Mouse (Mus musculus) lung, postnatal 0 days (tissue): ENCODE results near the gene Cmss1. TPM values are rescaled to one million over a fixed set of nuclear protein-coding genes. Genes with fewer than 3 reads are reported as not detected.

ENCODE experiments used
- ATAC-seq: fragments of 200-750 bp; cut with Nextera tagmentation; 2 replicates; pipeline ENCODE4 v1.8.0; 2017; ENCODE audit warnings: moderate library complexity
- DNase-seq: peaks from one replicate; pipeline ENCODE4 v3.0.0-alpha.2; 2016; ENCODE audit warnings: low spot score
- H3K27ac ChIP-seq: fragments of 300-500 bp; sonication (generic); 2 replicates; pipeline ENCODE4 v1.5.1; 2014; ENCODE audit warnings: antibody characterized with exemption, mild to moderate bottlenecking, low read length, mixed read lengths
- H3K27me3 ChIP-seq: fragments of 300-500 bp; sonication (generic); replicated peaks from 2 replicates; pipeline ENCODE4 v1.6.1; 2014; ENCODE audit warnings: low read length, mixed read lengths; ENCODE audit not compliant: insufficient read depth
- H3K36me3 ChIP-seq: fragments of 300-500 bp; sonication (generic); 2 replicates; pipeline ENCODE4 v1.6.1; 2014; ENCODE audit warnings: low read length, mixed read lengths; ENCODE audit not compliant: insufficient read depth
- H3K4me1 ChIP-seq: fragments of 300-500 bp; sonication (generic); 2 replicates; pipeline ENCODE4 v1.6.1; 2014; ENCODE audit warnings: antibody characterized with exemption, low read depth, low read length, mixed read lengths; ENCODE audit not compliant: insufficient read depth
- H3K4me2 ChIP-seq: fragments of 300-500 bp; sonication (generic); replicated peaks from 2 replicates; pipeline ENCODE4 v1.6.1; 2014; ENCODE audit warnings: low read depth, mild to moderate bottlenecking, low read length, moderate library complexity, mixed read lengths
- H3K4me3 ChIP-seq: fragments of 300-500 bp; sonication (generic); 2 replicates; pipeline ENCODE4 v1.5.1; 2014; ENCODE audit warnings: low read depth, low read length
- H3K9ac ChIP-seq: fragments of 300-500 bp; sonication (generic); replicated peaks from 2 replicates; pipeline ENCODE4 v1.6.1; 2014; ENCODE audit warnings: low read depth, mild to moderate bottlenecking
- H3K9me3 ChIP-seq: fragments of 300-500 bp; sonication (generic); 2 replicates; pipeline ENCODE4 v1.6.1; 2016; ENCODE audit warnings: low read length, mixed read lengths
- CTCF ChIP-seq: IDR thresholded peaks from 2 replicates; pipeline ENCODE4 v1.5.1; 2016; ENCODE audit warnings: antibody characterized with exemption, mild to moderate bottlenecking
- EP300 ChIP-seq: IDR thresholded peaks from 2 replicates; pipeline ENCODE4 v1.6.1; 2016; ENCODE audit warnings: antibody characterized with exemption, mild to moderate bottlenecking, control low read depth
- WGBS: fragments of 180-500 bp; shearing (Covaris S2); extraction: QIAGEN DNeasy Blood & Tissue Kit; methylation state at CpG from one replicate; pipeline ENCODE4 v1.1.7; 2014; 5-methylcytosine and 5-hydroxymethylcytosine counted together
- polyA plus RNA-seq: library from polyadenylated mRNA; unstranded; fragments of >200 nt; fragmentation: Nextera tagmentation; extraction: Ambion mirVana; gene quantifications from 2 replicates; pipeline ENCODE4 v1.2.1, GENCODE M21; 2015

Cmss1 gene
- polyA plus RNA-seq, 1 experiment from 2014 or later, result 23.1 TPM

DNA sequence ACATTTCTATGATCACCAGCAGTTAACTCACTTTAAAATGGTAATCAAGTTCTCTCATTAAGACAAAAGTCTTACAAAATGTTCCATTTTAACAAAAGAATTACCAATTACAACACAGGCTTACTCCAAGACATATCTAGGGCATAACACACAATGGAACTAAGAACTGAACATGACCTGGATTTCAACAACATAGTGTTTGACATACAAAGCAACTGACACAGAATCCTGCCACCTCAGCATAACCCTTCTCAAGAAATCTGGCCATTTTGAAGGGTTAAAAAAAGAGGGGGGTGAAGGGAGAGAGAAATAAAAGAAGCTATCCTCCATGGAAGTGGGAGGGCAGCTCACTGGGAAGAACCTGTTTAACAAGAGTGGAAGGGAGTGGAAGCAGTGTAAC lies 5.6 kb downstream of the Cmss1 start:
- DNase-seq, result no peak
- H3K4me1 ChIP-seq, result no peaks in the 10 kb centered on the region

GRCm38 (mm10) chr16:57597295-57597957 lies 9.2 kb downstream of the Cmss1 start:
- Histone ChIP-seq H3K4me1 (no peaks in the 10 kb centered on the region), H3K4me2 (no peak overlapping the region), H3K36me3 (no peaks in the 10 kb centered on the region), H3K9me3 (no peaks in the 10 kb centered on the region), H3K9ac (no peak overlapping the region), H3K27ac (no peak overlapping the region), H3K27me3 (no peaks in the 10 kb centered on the region), H3K4me3 (no peak overlapping the region)
- peak; percentile 64 for ATAC-seq
- TF ChIP-seq EP300 (peak; percentile 70), CTCF (no peak)
- peak; percentile 38 for DNase-seq
- 53% methylated on average over 4 of the region's 4 CpGs for WGBS

More for the DNA sequence above, 5.6 kb downstream of the Cmss1 start:
- H3K9me3 ChIP-seq, result no peaks in the 10 kb centered on the region
- H3K4me3 ChIP-seq, result no peak overlapping the region
- H3K27ac ChIP-seq, result no peak overlapping the region
- H3K36me3 ChIP-seq, result no peaks in the 10 kb centered on the region
- TF ChIP-seq CTCF (no peak), EP300 (no peak)
- no peak overlapping the region for H3K4me2 ChIP-seq
- H3K27me3 ChIP-seq, result no peaks in the 10 kb centered on the region
- ATAC-seq, result no peak
- H3K9ac ChIP-seq, result no peak overlapping the region

- Histone ChIP-seq H3K9me3 (no peaks in the 10 kb centered on the region), H3K27ac (no peak overlapping the region), H3K4me1 (no peaks in the 10 kb centered on the region), H3K4me3 (no peak overlapping the region), H3K27me3 (no peaks in the 10 kb centered on the region), H3K36me3 (no peaks in the 10 kb centered on the region), H3K9ac (no peak overlapping the region), H3K4me2 (no peak overlapping the region)
- DNase-seq, result peak; percentile 86
- ATAC-seq, result peak; percentile 44
- TF ChIP-seq EP300, result no peak
- TF ChIP-seq CTCF, result peak; percentile 86
- WGBS, result 32% methylated on average over 7 of the region's 7 CpGs
These were observed 13.1 kb downstream of the Cmss1 start for GRCm38 (mm10) chr16:57593422-57594157.

- no peak overlapping the region for H3K9ac ChIP-seq
- TF ChIP-seq EP300 (no peak), CTCF (no peak)
- ATAC-seq, result no peak
- no peaks in the 10 kb centered on the region for H3K9me3 ChIP-seq
- DNase-seq, result peak; percentile 31
- no peaks in the 10 kb centered on the region for H3K36me3 ChIP-seq
- H3K27ac ChIP-seq, result no peak overlapping the region
- H3K4me2 ChIP-seq, result no peak overlapping the region
- no peaks in the 10 kb centered on the region for H3K27me3 ChIP-seq
- WGBS, result 9% methylated on average over 3 of the region's 3 CpGs
- no peak overlapping the region for H3K4me3 ChIP-seq
- no peaks in the 10 kb centered on the region for H3K4me1 ChIP-seq
These were observed 21.5 kb downstream of the Cmss1 start for GRCm38 (mm10) chr16:57585201-57585600.

DNA sequence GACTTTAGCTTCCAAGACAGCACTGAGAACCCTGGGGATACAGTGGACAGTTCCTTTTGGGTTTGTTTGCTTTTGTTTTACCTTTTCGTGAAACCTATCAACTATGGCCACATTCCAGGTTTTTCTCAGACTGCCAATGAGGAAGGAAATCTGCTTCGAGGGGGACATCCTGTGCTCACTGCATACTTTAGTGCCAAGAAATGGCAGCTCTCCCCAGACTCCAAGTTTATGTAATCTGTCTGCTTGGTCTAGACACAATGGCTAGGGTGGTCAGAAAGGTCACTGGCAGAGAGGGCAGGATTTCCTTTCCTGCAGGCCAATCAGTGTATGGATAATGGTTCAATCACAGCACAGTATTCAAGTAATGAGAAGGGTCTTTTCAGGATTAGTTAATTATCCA lies 24.7 kb downstream of the Cmss1 start:
- Histone ChIP-seq H3K4me3 (no peak overlapping the region), H3K27me3 (no peaks in the 10 kb centered on the region), H3K9ac (no peak overlapping the region), H3K27ac (peak overlapping the region; percentile 14; the same call in 1 of the 2 replicates), H3K36me3 (no peaks in the 10 kb centered on the region), H3K4me2 (no peak overlapping the region), H3K9me3 (no peaks in the 10 kb centered on the region), H3K4me1 (no peaks in the 10 kb centered on the region)
- TF ChIP-seq EP300 (peak; percentile 92), CTCF (no peak)
- WGBS, result 26% methylated on average over 2 of the region's 2 CpGs
- DNase-seq, result peak; percentile 65
- ATAC-seq, result peak; percentile 76

GRCm38 (mm10) chr16:57580041-57580440 lies 26.6 kb downstream of the Cmss1 start:
- DNase-seq (peak; percentile 56), ATAC-seq (peak; percentile 84)
- TF ChIP-seq EP300 (peak; percentile 39; the same call in 1 of the 2 replicates), CTCF (no peak)
- 48% methylated on average over 7 of the region's 7 CpGs for WGBS
- Histone ChIP-seq H3K4me2 (no peak overlapping the region), H3K4me1 (no peaks in the 10 kb centered on the region), H3K27ac (no peak overlapping the region), H3K9me3 (no peaks in the 10 kb centered on the region), H3K27me3 (no peaks in the 10 kb centered on the region), H3K4me3 (no peak overlapping the region), H3K36me3 (0 out of 2 replicates have a peak, but pooled peaks cover 3% of the 10 kb centered on the region), H3K9ac (no peak overlapping the region)
